In genomic region chr13:55909941-55910340, GRCm38 (mm10) we compare ENCODE assay signal across 25 mouse cellular contexts.
A peak's percentile ranks its signal among the peaks of the same experiment; 100 is the strongest.
DNase-seq lines count a peak whose midpoint lies in the region; ATAC-seq lines count a peak whose summit lies in the region.
"Had no signal": no experiment of that assay in that cellular context is flagged by ENCODE, and none has a peak within 500 bp of the region (broad histone marks: within the 10 kb centered on the region; RNA-seq: fewer than 3 reads in every experiment).

No protein-coding gene starts in this region.

- 17% methylated on average over 5 of the region's 5 CpGs for WGBS in kidney, embryonic 14.5 days
- WGBS in lung, embryonic 16.5 days: 7% methylated on average over 5 of the region's 5 CpGs
- 28% methylated on average over 5 of the region's 5 CpGs for WGBS in limb, embryonic 10.5 days

- H3K9ac ChIP-seq in kidney, embryonic 14.5 days (ENCODE audit: low read depth, low read length): no peak overlapping the region
- H3K9ac ChIP-seq in lung, embryonic 16.5 days (ENCODE audit: low read length): no peak overlapping the region
- H3K9ac ChIP-seq: heart, embryonic 15.5 days; hindbrain, embryonic 15.5 days; liver, embryonic 13.5 days had no signal

- H3K4me3 ChIP-seq in kidney, embryonic 14.5 days (ENCODE audit: low read length): no peak overlapping the region
- H3K4me3 ChIP-seq in lung, embryonic 16.5 days (ENCODE audit: low read length): no peak overlapping the region
- no peak overlapping the region for H3K4me3 ChIP-seq in limb, embryonic 10.5 days
- H3K4me3 ChIP-seq: erythroblast, embryonic 14.5 days; heart, embryonic 15.5 days; hindbrain, embryonic 15.5 days; left cerebral cortex, adult 2 months; liver, embryonic 13.5 days; megakaryocyte, embryonic 14.5 days had no signal

- no peaks in the 10 kb centered on the region for H3K27me3 ChIP-seq in kidney, embryonic 14.5 days (ENCODE audit: control insufficient read depth, insufficient read depth, low read length)
- no peaks in the 10 kb centered on the region for H3K27me3 ChIP-seq in lung, embryonic 16.5 days (ENCODE audit: control insufficient read depth, insufficient read depth, low read depth, low read length)
- H3K27me3 ChIP-seq in limb, embryonic 10.5 days (ENCODE audit: low read depth, poor library complexity, severe bottlenecking): peaks cover 8% of the 10 kb centered on the region; the same call in 1 of the 2 replicates
- H3K27me3 ChIP-seq: heart, embryonic 15.5 days; liver, embryonic 13.5 days had no signal

- no peaks in the 10 kb centered on the region for H3K9me3 ChIP-seq in kidney, embryonic 14.5 days (ENCODE audit: control insufficient read depth, low read length)
- no peaks in the 10 kb centered on the region for H3K9me3 ChIP-seq in lung, embryonic 16.5 days (ENCODE audit: control insufficient read depth, low read length)
- H3K9me3 ChIP-seq in limb, embryonic 10.5 days (replicated peaks): no peaks in the 10 kb centered on the region
- H3K9me3 ChIP-seq: G1E; heart, embryonic 15.5 days; hindbrain, embryonic 15.5 days; liver, embryonic 13.5 days had no signal

- ATAC-seq in kidney, embryonic 14.5 days (ENCODE audit: low FRiP score, low TSS enrichment): no peak
- peak; percentile 48 for ATAC-seq in lung, embryonic 16.5 days (ENCODE audit: low read depth)
- ATAC-seq in activated CD4-positive, CD25-positive, alpha-beta regulatory T cell, adult 4 months: no peak
- no peak for ATAC-seq in erythroid progenitor cell, adult 5-6 weeks (replicated peaks; ENCODE audit: low FRiP score, poor library complexity, severe bottlenecking)
- ATAC-seq: forebrain, embryonic 14.5 days had no signal

- DNase-seq in kidney, postnatal 36 days: no peak
- DNase-seq in lung, adult 18-20 months: no peak
- DNase-seq in limb, embryonic 10.5 days (ENCODE audit: low spot score): no peak
- peak; percentile 41 for DNase-seq in yolk sac, embryonic 10.5 days (ENCODE audit: low spot score)
- DNase-seq: adrenal gland, postnatal 25 days; cerebellum, adult 11 months; cerebellum, postnatal 10 days; gastrocnemius, postnatal 36 days; heart, postnatal 4 days; kidney, postnatal 14 days; liver, embryonic 13.5 days; lung, postnatal 10 days; right cerebral cortex, postnatal 4 days; thymus, postnatal 4 days had no signal

- H3K4me1 ChIP-seq in kidney, embryonic 14.5 days (ENCODE audit: control insufficient read depth, insufficient read depth, low read length): peaks cover 12% of the 10 kb centered on the region; the same call in 1 of the 2 replicates
- peaks cover 14% of the 10 kb centered on the region; the same call in 1 of the 2 replicates for H3K4me1 ChIP-seq in lung, embryonic 16.5 days (replicated peaks; ENCODE audit: control insufficient read depth, insufficient read depth, low read length)
- H3K4me1 ChIP-seq in limb, embryonic 10.5 days: peaks cover 8% of the 10 kb centered on the region; the same call in 1 of the 2 replicates
- H3K4me1 ChIP-seq: heart, embryonic 15.5 days; liver, embryonic 13.5 days; megakaryocyte, embryonic 14.5 days had no signal

- no peaks in the 10 kb centered on the region for H3K36me3 ChIP-seq in kidney, embryonic 14.5 days (ENCODE audit: control insufficient read depth, insufficient read depth, low read length)
- no peaks in the 10 kb centered on the region for H3K36me3 ChIP-seq in lung, embryonic 16.5 days (ENCODE audit: control insufficient read depth, insufficient read depth, low read length)
- no peaks in the 10 kb centered on the region for H3K36me3 ChIP-seq in limb, embryonic 10.5 days
- H3K36me3 ChIP-seq: G1E; heart, embryonic 15.5 days; hindbrain, embryonic 15.5 days; liver, embryonic 13.5 days had no signal

- H3K27ac ChIP-seq in kidney, embryonic 14.5 days (ENCODE audit: low read depth, low read length): peak overlapping the region; percentile 63; the same call in 1 of the 2 replicates
- H3K27ac ChIP-seq in lung, embryonic 16.5 days (ENCODE audit: low read length): peak overlapping the region; percentile 54; the same call in 1 of the 2 replicates
- 0 out of 2 replicates have a peak overlapping the region, but pooled peaks have one; percentile 7 for H3K27ac ChIP-seq in limb, embryonic 10.5 days
- H3K27ac ChIP-seq: heart, embryonic 15.5 days; hindbrain, embryonic 15.5 days; left cerebral cortex, adult 2 months; liver, embryonic 13.5 days had no signal

- H3K4me2 ChIP-seq in kidney, embryonic 14.5 days (replicated peaks; ENCODE audit: low read depth, low read length): no peak overlapping the region
- no peak overlapping the region for H3K4me2 ChIP-seq in lung, embryonic 16.5 days (ENCODE audit: low read depth, low read length)
- H3K4me2 ChIP-seq: heart, embryonic 15.5 days; hindbrain, embryonic 15.5 days; liver, embryonic 13.5 days had no signal

Comparison
In these comparisons a context has a peak if more than half of its experiments do, and no peak if none do; other contexts are left out.
1. H3K27ac ChIP-seq: peak in every context shown above with its lines; median percentile 63 in kidney, embryonic 14.5 days; 54 in lung, embryonic 16.5 days; 7 in limb, embryonic 10.5 days.